Mouse (Mus musculus): ENCODE measurements around the gene Smad3. TPM values are rescaled to one million over a fixed set of nuclear protein-coding genes. Genes with fewer than 3 reads are reported as not detected.

The Smad3 gene
- polyA plus RNA-seq, 1 experiment from 2014 or later, result 5.4 TPM

- H3K4me2 ChIP-seq (ENCODE audit: low read length), result no peak overlapping the region
- no peak overlapping the region for H3K9ac ChIP-seq (ENCODE audit: low read length)
- H3K27me3 ChIP-seq (replicated peaks; ENCODE audit: control insufficient read depth, insufficient read depth, low read length), result no peaks in the 10 kb centered on the region
- WGBS, result 54% methylated on average over 17 of the region's 17 CpGs
- H3K4me3 ChIP-seq (ENCODE audit: low read depth, low read length), result no peak overlapping the region
- peak; percentile 51 for DNase-seq (ENCODE audit: low spot score)
- no peak overlapping the region for H3K27ac ChIP-seq (ENCODE audit: low read depth, low read length)
- H3K9me3 ChIP-seq (replicated peaks; ENCODE audit: control insufficient read depth, low read length), result no peaks in the 10 kb centered on the region
- no peak for ATAC-seq
- H3K36me3 ChIP-seq (ENCODE audit: control insufficient read depth, insufficient read depth, low read length), result no peaks in the 10 kb centered on the region
- H3K4me1 ChIP-seq (ENCODE audit: control insufficient read depth, insufficient read depth, low read length), result 0 out of 2 replicates have a peak, but pooled peaks cover 6% of the 10 kb centered on the region
These were observed 22.4 kb upstream of the Smad3 start for GRCm38 (mm10) chr9:63779950-63780887.

GRCm38 (mm10) chr9:63776735-63777134 lies 18.9 kb upstream of the Smad3 start:
- Histone ChIP-seq H3K4me2 (ENCODE audit: low read length) (no peak overlapping the region), H3K36me3 (ENCODE audit: control insufficient read depth, insufficient read depth, low read length) (no peaks in the 10 kb centered on the region), H3K27ac (ENCODE audit: low read depth, low read length) (no peak overlapping the region), H3K27me3 (replicated peaks; ENCODE audit: control insufficient read depth, insufficient read depth, low read length) (no peaks in the 10 kb centered on the region), H3K4me1 (ENCODE audit: control insufficient read depth, insufficient read depth, low read length) (0 out of 2 replicates have a peak, but pooled peaks cover 3% of the 10 kb centered on the region), H3K4me3 (ENCODE audit: low read depth, low read length) (no peak overlapping the region), H3K9me3 (replicated peaks; ENCODE audit: control insufficient read depth, low read length) (no peaks in the 10 kb centered on the region), H3K9ac (ENCODE audit: low read length) (no peak overlapping the region)
- ATAC-seq (no peak), DNase-seq (ENCODE audit: low spot score) (no peak)
- 74% methylated on average over 3 of the region's 3 CpGs for WGBS

GRCm38 (mm10) chr9:63774854-63775483 lies 17.2 kb upstream of the Smad3 start:
- H3K27me3 ChIP-seq (replicated peaks; ENCODE audit: control insufficient read depth, insufficient read depth, low read length), result no peaks in the 10 kb centered on the region
- ATAC-seq (no peak), DNase-seq (ENCODE audit: low spot score) (no peak)
- no peak overlapping the region for H3K27ac ChIP-seq (ENCODE audit: low read depth, low read length)
- H3K9me3 ChIP-seq (replicated peaks; ENCODE audit: control insufficient read depth, low read length), result no peaks in the 10 kb centered on the region
- 93% methylated on average over 6 of the region's 6 CpGs for WGBS
- H3K4me2 ChIP-seq (ENCODE audit: low read length), result no peak overlapping the region
- H3K36me3 ChIP-seq (ENCODE audit: control insufficient read depth, insufficient read depth, low read length), result no peaks in the 10 kb centered on the region
- no peak overlapping the region for H3K4me3 ChIP-seq (ENCODE audit: low read depth, low read length)
- no peak overlapping the region for H3K9ac ChIP-seq (ENCODE audit: low read length)
- H3K4me1 ChIP-seq (ENCODE audit: control insufficient read depth, insufficient read depth, low read length), result 0 out of 2 replicates have a peak, but pooled peaks cover 1% of the 10 kb centered on the region

GRCm38 (mm10) chr9:63772452-63772851 lies 14.7 kb upstream of the Smad3 start:
- H3K9me3 ChIP-seq (replicated peaks; ENCODE audit: control insufficient read depth, low read length), result no peaks in the 10 kb centered on the region
- H3K36me3 ChIP-seq (ENCODE audit: control insufficient read depth, insufficient read depth, low read length), result no peaks in the 10 kb centered on the region
- WGBS, result 62% methylated on average over 10 of the region's 10 CpGs
- H3K27me3 ChIP-seq (replicated peaks; ENCODE audit: control insufficient read depth, insufficient read depth, low read length), result no peaks in the 10 kb centered on the region
- H3K4me3 ChIP-seq (ENCODE audit: low read depth, low read length), result no peak overlapping the region
- no peak overlapping the region for H3K9ac ChIP-seq (ENCODE audit: low read length)
- ATAC-seq, result no peak
- no peak overlapping the region for H3K27ac ChIP-seq (ENCODE audit: low read depth, low read length)
- no peak overlapping the region for H3K4me2 ChIP-seq (ENCODE audit: low read length)
- DNase-seq (ENCODE audit: low spot score), result no peak
- H3K4me1 ChIP-seq (ENCODE audit: control insufficient read depth, insufficient read depth, low read length), result no peaks in the 10 kb centered on the region

GRCm38 (mm10) chr9:63771676-63772075 lies 13.9 kb upstream of the Smad3 start:
- no peaks in the 10 kb centered on the region for H3K36me3 ChIP-seq (ENCODE audit: control insufficient read depth, insufficient read depth, low read length)
- H3K4me1 ChIP-seq (ENCODE audit: control insufficient read depth, insufficient read depth, low read length), result no peaks in the 10 kb centered on the region
- H3K27me3 ChIP-seq (replicated peaks; ENCODE audit: control insufficient read depth, insufficient read depth, low read length), result no peaks in the 10 kb centered on the region
- no peak overlapping the region for H3K27ac ChIP-seq (ENCODE audit: low read depth, low read length)
- no peaks in the 10 kb centered on the region for H3K9me3 ChIP-seq (replicated peaks; ENCODE audit: control insufficient read depth, low read length)
- no peak overlapping the region for H3K4me2 ChIP-seq (ENCODE audit: low read length)
- DNase-seq (ENCODE audit: low spot score) (no peak), ATAC-seq (no peak)
- no peak overlapping the region for H3K4me3 ChIP-seq (ENCODE audit: low read depth, low read length)
- WGBS, result 67% methylated on average over 5 of the region's 5 CpGs
- no peak overlapping the region for H3K9ac ChIP-seq (ENCODE audit: low read length)

- no peaks in the 10 kb centered on the region for H3K27me3 ChIP-seq (replicated peaks; ENCODE audit: control insufficient read depth, insufficient read depth, low read length)
- H3K4me1 ChIP-seq (ENCODE audit: control insufficient read depth, insufficient read depth, low read length), result peaks cover 2% of the 10 kb centered on the region; the same call in 1 of the 2 replicates
- 96% methylated on average over 8 of the region's 8 CpGs for WGBS
- H3K36me3 ChIP-seq (ENCODE audit: control insufficient read depth, insufficient read depth, low read length), result no peaks in the 10 kb centered on the region
- H3K4me3 ChIP-seq (ENCODE audit: low read depth, low read length), result no peak overlapping the region
- no peak overlapping the region for H3K4me2 ChIP-seq (ENCODE audit: low read length)
- no peak overlapping the region for H3K9ac ChIP-seq (ENCODE audit: low read length)
- no peak for DNase-seq (ENCODE audit: low spot score)
- H3K27ac ChIP-seq (ENCODE audit: low read depth, low read length), result no peak overlapping the region
- no peak for ATAC-seq
- H3K9me3 ChIP-seq (replicated peaks; ENCODE audit: control insufficient read depth, low read length), result no peaks in the 10 kb centered on the region
These were observed 3.7 kb upstream of the Smad3 start for GRCm38 (mm10) chr9:63761367-63762094.

GRCm38 (mm10) chr9:63760783-63761182 lies 3.0 kb upstream of the Smad3 start:
- no peak for ATAC-seq
- DNase-seq (ENCODE audit: low spot score), result no peak
- no peak overlapping the region for H3K9ac ChIP-seq (ENCODE audit: low read length)
- H3K27ac ChIP-seq (ENCODE audit: low read depth, low read length), result no peak overlapping the region
- no peaks in the 10 kb centered on the region for H3K27me3 ChIP-seq (replicated peaks; ENCODE audit: control insufficient read depth, insufficient read depth, low read length)
- H3K36me3 ChIP-seq (ENCODE audit: control insufficient read depth, insufficient read depth, low read length), result no peaks in the 10 kb centered on the region
- no peak overlapping the region for H3K4me2 ChIP-seq (ENCODE audit: low read length)
- H3K4me1 ChIP-seq (ENCODE audit: control insufficient read depth, insufficient read depth, low read length), result peaks cover 10% of the 10 kb centered on the region
- no peaks in the 10 kb centered on the region for H3K9me3 ChIP-seq (replicated peaks; ENCODE audit: control insufficient read depth, low read length)
- no peak overlapping the region for H3K4me3 ChIP-seq (ENCODE audit: low read depth, low read length)
- 96% methylated on average over 7 of the region's 7 CpGs for WGBS

GRCm38 (mm10) chr9:63759973-63760722 lies 2.4 kb upstream of the Smad3 start:
- no peaks in the 10 kb centered on the region for H3K9me3 ChIP-seq (replicated peaks; ENCODE audit: control insufficient read depth, low read length)
- H3K4me2 ChIP-seq (ENCODE audit: low read length), result no peak overlapping the region
- no peaks in the 10 kb centered on the region for H3K36me3 ChIP-seq (ENCODE audit: control insufficient read depth, insufficient read depth, low read length)
- no peak for DNase-seq (ENCODE audit: low spot score)
- ATAC-seq, result no peak
- H3K27ac ChIP-seq (ENCODE audit: low read depth, low read length), result no peak overlapping the region
- H3K4me3 ChIP-seq (ENCODE audit: low read depth, low read length), result no peak overlapping the region
- H3K4me1 ChIP-seq (ENCODE audit: control insufficient read depth, insufficient read depth, low read length), result peaks cover 15% of the 10 kb centered on the region
- no peak overlapping the region for H3K9ac ChIP-seq (ENCODE audit: low read length)
- H3K27me3 ChIP-seq (replicated peaks; ENCODE audit: control insufficient read depth, insufficient read depth, low read length), result no peaks in the 10 kb centered on the region
- WGBS, result 82% methylated on average over 7 of the region's 7 CpGs

Measured in forebrain, embryonic 14.5 days (tissue).